Mouse (Mus musculus): ENCODE measurements around the gene Meis1. TPM values are rescaled to one million over a fixed set of nuclear protein-coding genes. Genes with fewer than 3 reads are reported as not detected.

The Meis1 gene
- polyA plus RNA-seq, 1 experiment from 2014 or later: 41.4 TPM

DNA sequence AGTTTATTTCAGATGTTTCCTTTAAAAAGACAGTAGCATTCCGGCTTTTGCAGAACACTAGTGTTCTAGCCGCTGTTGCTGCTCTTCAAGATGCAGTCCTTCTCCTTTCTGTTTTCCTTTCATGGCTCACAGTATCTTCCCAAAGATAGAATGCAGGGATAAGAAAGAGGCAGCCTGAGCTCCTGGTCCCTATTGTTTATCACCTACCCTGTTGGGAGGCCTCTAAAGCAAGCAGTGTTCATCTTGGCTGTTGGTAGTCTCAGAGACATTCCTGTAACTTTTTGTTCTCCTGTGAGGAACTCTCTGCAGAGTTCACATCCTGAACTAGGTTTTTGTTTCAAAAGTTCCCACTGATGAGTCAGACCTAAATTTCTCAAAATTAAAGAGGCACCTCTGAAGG is 3.8 kb upstream of the Meis1 start:
- 48% methylated on average over 2 of the region's 2 CpGs for WGBS
- no peak overlapping the region for H3K27ac ChIP-seq (ENCODE audit: low read length)
- no peak overlapping the region for H3K9ac ChIP-seq (replicated peaks; ENCODE audit: low read depth, low read length)
- no peak overlapping the region for H3K4me3 ChIP-seq (replicated peaks; ENCODE audit: low read length)
- no peak for ATAC-seq
- peaks cover 25% of the 10 kb centered on the region for H3K4me1 ChIP-seq (replicated peaks; ENCODE audit: control insufficient read depth, insufficient read depth, low read length)
- no peaks in the 10 kb centered on the region for H3K9me3 ChIP-seq (ENCODE audit: control insufficient read depth, low read length)
- H3K36me3 ChIP-seq (ENCODE audit: control insufficient read depth, insufficient read depth): no peaks in the 10 kb centered on the region
- peaks cover 33% of the 10 kb centered on the region for H3K27me3 ChIP-seq (replicated peaks; ENCODE audit: control insufficient read depth, insufficient read depth, low read length)
- H3K4me2 ChIP-seq (ENCODE audit: low read length): no peak overlapping the region

GRCm38 (mm10) chr11:19020951-19021710 is 2.3 kb upstream of the Meis1 start:
- Histone ChIP-seq H3K9ac (replicated peaks; ENCODE audit: low read depth, low read length) (peak overlapping the region; percentile 60; the same call in 1 of the 2 replicates), H3K9me3 (ENCODE audit: control insufficient read depth, low read length) (no peaks in the 10 kb centered on the region), H3K4me1 (replicated peaks; ENCODE audit: control insufficient read depth, insufficient read depth, low read length) (peaks cover 13% of the 10 kb centered on the region), H3K27ac (ENCODE audit: low read length) (no peak overlapping the region; the same call in 1 of the 2 replicates), H3K36me3 (ENCODE audit: control insufficient read depth, insufficient read depth) (no peaks in the 10 kb centered on the region), H3K4me3 (replicated peaks; ENCODE audit: low read length) (peak overlapping the region; percentile 69), H3K4me2 (ENCODE audit: low read length) (peak overlapping the region; percentile 87), H3K27me3 (replicated peaks; ENCODE audit: control insufficient read depth, insufficient read depth, low read length) (peaks cover 33% of the 10 kb centered on the region)
- WGBS: 5% methylated on average over 28 of the region's 28 CpGs
- peak; percentile 14; the same call in 1 of the 2 replicates for ATAC-seq

- Histone ChIP-seq H3K4me2 (ENCODE audit: low read length) (peak overlapping the region; percentile 87), H3K27me3 (replicated peaks; ENCODE audit: control insufficient read depth, insufficient read depth, low read length) (peaks cover 27% of the 10 kb centered on the region), H3K36me3 (ENCODE audit: control insufficient read depth, insufficient read depth) (no peaks in the 10 kb centered on the region), H3K4me1 (replicated peaks; ENCODE audit: control insufficient read depth, insufficient read depth, low read length) (peaks cover 18% of the 10 kb centered on the region), H3K27ac (ENCODE audit: low read length) (peak overlapping the region; percentile 94), H3K9me3 (ENCODE audit: control insufficient read depth, low read length) (no peaks in the 10 kb centered on the region), H3K9ac (replicated peaks; ENCODE audit: low read depth, low read length) (peak overlapping the region; percentile 87), H3K4me3 (replicated peaks; ENCODE audit: low read length) (peak overlapping the region; percentile 69)
- ATAC-seq: peak; percentile 87
- WGBS: under 1% methylated on average over 25 of the region's 25 CpGs
These were observed 1.6 kb upstream of the Meis1 start for GRCm38 (mm10) chr11:19020371-19020824.

GRCm38 (mm10) chr11:19019204-19020171 is 703 bp upstream of the Meis1 start:
- peak; percentile 51 for ATAC-seq
- under 1% methylated on average over 67 of the region's 67 CpGs for WGBS
- peaks cover 26% of the 10 kb centered on the region for H3K27me3 ChIP-seq (replicated peaks; ENCODE audit: control insufficient read depth, insufficient read depth, low read length)

GRCm38 (mm10) chr11:19017719-19018413 is 919 bp downstream of the Meis1 start:
- H3K4me2 ChIP-seq (ENCODE audit: low read length): peak overlapping the region; percentile 87
- peak overlapping the region; percentile 69 for H3K4me3 ChIP-seq (replicated peaks; ENCODE audit: low read length)
- ATAC-seq: no peak
- H3K9ac ChIP-seq (replicated peaks; ENCODE audit: low read depth, low read length): peak overlapping the region; percentile 41; the same call in 1 of the 2 replicates
- peak overlapping the region; percentile 8; the same call in 1 of the 2 replicates for H3K27ac ChIP-seq (ENCODE audit: low read length)
- peaks cover 27% of the 10 kb centered on the region for H3K4me1 ChIP-seq (replicated peaks; ENCODE audit: control insufficient read depth, insufficient read depth, low read length)
- no peaks in the 10 kb centered on the region for H3K36me3 ChIP-seq (ENCODE audit: control insufficient read depth, insufficient read depth)
- no peaks in the 10 kb centered on the region for H3K9me3 ChIP-seq (ENCODE audit: control insufficient read depth, low read length)
- WGBS: 2% methylated on average over 14 of the region's 14 CpGs
- H3K27me3 ChIP-seq (replicated peaks; ENCODE audit: control insufficient read depth, insufficient read depth, low read length): peaks cover 20% of the 10 kb centered on the region

More at GRCm38 (mm10) chr11:19019204-19020171, 703 bp upstream of the Meis1 start:
- Histone ChIP-seq H3K27ac (ENCODE audit: low read length) (peak overlapping the region; percentile 94), H3K36me3 (ENCODE audit: control insufficient read depth, insufficient read depth) (no peaks in the 10 kb centered on the region), H3K4me2 (ENCODE audit: low read length) (peak overlapping the region; percentile 87), H3K4me3 (replicated peaks; ENCODE audit: low read length) (peak overlapping the region; percentile 69), H3K4me1 (replicated peaks; ENCODE audit: control insufficient read depth, insufficient read depth, low read length) (peaks cover 22% of the 10 kb centered on the region), H3K9me3 (ENCODE audit: control insufficient read depth, low read length) (no peaks in the 10 kb centered on the region), H3K9ac (replicated peaks; ENCODE audit: low read depth, low read length) (peak overlapping the region; percentile 87)

- H3K36me3 ChIP-seq (ENCODE audit: control insufficient read depth, insufficient read depth): no peaks in the 10 kb centered on the region
- H3K9me3 ChIP-seq (ENCODE audit: control insufficient read depth, low read length): no peaks in the 10 kb centered on the region
- peak overlapping the region; percentile 57 for H3K4me2 ChIP-seq (ENCODE audit: low read length)
- H3K4me1 ChIP-seq (replicated peaks; ENCODE audit: control insufficient read depth, insufficient read depth, low read length): peaks cover 27% of the 10 kb centered on the region
- 0% methylated on average over 1 of the region's 1 CpGs for WGBS
- H3K27me3 ChIP-seq (replicated peaks; ENCODE audit: control insufficient read depth, insufficient read depth, low read length): peaks cover 18% of the 10 kb centered on the region
- ATAC-seq: no peak
- no peak overlapping the region for H3K27ac ChIP-seq (ENCODE audit: low read length)
- peak overlapping the region; percentile 47 for H3K4me3 ChIP-seq (replicated peaks; ENCODE audit: low read length)
- no peak overlapping the region for H3K9ac ChIP-seq (replicated peaks; ENCODE audit: low read depth, low read length)
These were observed 1.5 kb downstream of the Meis1 start for GRCm38 (mm10) chr11:19017262-19017661.

DNA sequence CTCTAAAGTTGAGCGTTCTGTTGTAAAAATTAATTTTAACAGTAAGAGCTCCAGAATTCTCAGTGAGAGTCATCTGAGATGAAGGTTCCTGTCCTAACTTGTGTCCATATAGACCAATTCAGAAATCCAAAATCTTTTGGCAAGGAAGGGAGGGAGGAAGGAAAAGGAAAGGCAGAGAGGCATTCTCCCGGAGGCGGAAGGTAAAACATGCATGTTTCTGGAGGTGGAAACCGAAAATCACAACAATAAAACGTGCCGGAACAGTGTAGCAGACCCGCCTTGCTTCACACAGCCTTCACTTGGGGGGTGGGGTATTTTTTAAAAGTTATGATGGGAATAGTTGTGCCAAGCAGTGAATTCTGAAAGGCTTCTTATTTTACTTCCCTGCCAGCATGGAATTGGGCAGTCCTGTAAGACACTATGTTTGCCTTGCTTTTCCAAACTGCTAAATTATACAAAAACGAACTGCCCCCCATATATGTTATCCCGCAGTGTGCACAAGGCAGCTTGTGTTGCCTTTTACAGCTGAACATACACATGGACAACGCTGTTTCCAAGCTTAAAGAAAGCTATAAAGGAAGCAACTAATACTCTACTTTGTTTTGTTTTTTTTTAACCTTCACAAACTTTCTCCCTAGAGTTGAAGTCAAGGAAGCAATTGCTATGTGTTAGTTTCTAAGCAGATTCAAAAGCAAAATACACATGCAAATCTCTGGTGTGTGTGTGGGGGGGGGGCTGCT is 2.1 kb downstream of the Meis1 start:
- 2% methylated on average over 10 of the region's 10 CpGs for WGBS
- H3K4me2 ChIP-seq (ENCODE audit: low read length): peak overlapping the region; percentile 57
- no peaks in the 10 kb centered on the region for H3K9me3 ChIP-seq (ENCODE audit: control insufficient read depth, low read length)
- no peak for ATAC-seq
- peaks cover 14% of the 10 kb centered on the region for H3K27me3 ChIP-seq (replicated peaks; ENCODE audit: control insufficient read depth, insufficient read depth, low read length)
- H3K9ac ChIP-seq (replicated peaks; ENCODE audit: low read depth, low read length): peak overlapping the region; percentile 49
- no peak overlapping the region for H3K27ac ChIP-seq (ENCODE audit: low read length)
- H3K4me1 ChIP-seq (replicated peaks; ENCODE audit: control insufficient read depth, insufficient read depth, low read length): peaks cover 27% of the 10 kb centered on the region
- H3K36me3 ChIP-seq (ENCODE audit: control insufficient read depth, insufficient read depth): no peaks in the 10 kb centered on the region
- peak overlapping the region; percentile 47 for H3K4me3 ChIP-seq (replicated peaks; ENCODE audit: low read length)

DNA sequence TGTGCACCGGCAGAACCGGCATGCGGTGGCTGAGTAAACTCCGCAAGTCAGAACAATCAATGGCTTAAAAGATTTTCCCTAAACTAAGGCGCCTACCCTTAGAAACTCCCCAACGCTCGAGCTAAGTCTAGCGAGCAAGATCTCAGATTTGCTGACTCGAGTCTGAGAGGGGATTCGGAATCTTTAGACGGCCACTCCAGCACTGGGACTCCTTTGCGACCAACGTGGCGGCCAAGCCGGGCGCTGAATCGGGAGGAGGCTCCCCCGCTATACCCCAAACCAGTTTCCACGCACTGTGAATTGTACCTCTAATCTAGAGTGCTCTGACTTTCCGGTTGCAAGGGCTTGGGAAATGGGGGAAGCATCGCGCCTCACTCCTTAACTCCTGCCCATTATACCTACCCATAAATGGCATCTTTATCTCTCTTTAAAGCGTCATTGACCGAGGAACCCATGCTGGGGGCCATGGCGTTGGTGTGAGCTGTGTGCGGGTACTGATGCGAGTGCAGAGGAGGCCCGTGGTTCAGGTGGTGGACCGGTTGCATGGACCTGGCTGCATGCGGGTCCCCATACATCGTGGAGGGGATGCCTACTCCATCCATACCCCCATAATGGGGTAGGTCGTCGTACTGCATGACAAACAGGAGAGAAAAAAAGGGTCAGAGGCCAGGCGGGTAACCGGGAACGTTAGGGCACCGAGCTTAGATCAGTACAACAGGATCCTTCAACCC is 2.9 kb downstream of the Meis1 start:
- H3K9ac ChIP-seq (replicated peaks; ENCODE audit: low read depth, low read length): peak overlapping the region; percentile 49
- ATAC-seq: no peak
- WGBS: 6% methylated on average over 37 of the region's 37 CpGs
- peak overlapping the region; percentile 47 for H3K4me3 ChIP-seq (replicated peaks; ENCODE audit: low read length)
- peaks cover 22% of the 10 kb centered on the region for H3K4me1 ChIP-seq (replicated peaks; ENCODE audit: control insufficient read depth, insufficient read depth, low read length)
- peak overlapping the region; percentile 57 for H3K4me2 ChIP-seq (ENCODE audit: low read length)
- no peaks in the 10 kb centered on the region for H3K9me3 ChIP-seq (ENCODE audit: control insufficient read depth, low read length)
- peaks cover 10% of the 10 kb centered on the region for H3K27me3 ChIP-seq (replicated peaks; ENCODE audit: control insufficient read depth, insufficient read depth, low read length)
- H3K27ac ChIP-seq (ENCODE audit: low read length): no peak overlapping the region
- no peaks in the 10 kb centered on the region for H3K36me3 ChIP-seq (ENCODE audit: control insufficient read depth, insufficient read depth)
